Mouse (Mus musculus): ENCODE data around the gene Olfr577.

The Olfr577 gene

GRCm38 (mm10) chr7:102975843-102976242, at the start of gene Olfr577:
TSS of gene Olfr577 (minus strand) at chr7:102975943.
- no peak for DNase-seq (ENCODE audit: low spot score in 2 of 2)

GRCm38 (mm10) chr7:102989224-102989623, 13.5 kb upstream of the Olfr577 start, which contains the start of gene Olfr578:
TSS of gene Olfr578 (minus strand) at chr7:102989324.
- no peak for DNase-seq (ENCODE audit: low spot score in 2 of 2)

GRCm38 (mm10) chr7:102974399-102974798, 1.3 kb downstream of the Olfr577 start:
- DNase-seq (ENCODE audit: low spot score in 2 of 2): no peak

GRCm38 (mm10) chr7:102962360-102962759, 13.4 kb downstream of the Olfr577 start, which contains the start of gene Olfr576:
TSS of gene Olfr576 (plus strand) at chr7:102962660.
- no peak for DNase-seq (ENCODE audit: low spot score in 2 of 2)

GRCm38 (mm10) chr7:102958593-102958992, 17.1 kb downstream of the Olfr577 start, which contains the start of gene Olfr575:
TSS of gene Olfr575 (minus strand) at chr7:102958775.
- DNase-seq (ENCODE audit: low spot score in 2 of 2): no peak

GRCm38 (mm10) chr7:102958137-102958536, 17.6 kb downstream of the Olfr577 start:
- no peak for DNase-seq (ENCODE audit: low spot score in 2 of 2)

- DNase-seq (ENCODE audit: low spot score in 2 of 2): no peak
Observed at GRCm38 (mm10) chr7:102950732-102951131, 25.0 kb downstream of the Olfr577 start.

- no peak for DNase-seq (ENCODE audit: low spot score in 2 of 2)
Observed at GRCm38 (mm10) chr7:102948167-102948566, 27.6 kb downstream of the Olfr577 start, which contains the start of gene Olfr574. TSS of gene Olfr574 (plus strand) at chr7:102948467.

GRCm38 (mm10) chr7:102943417-102943816, 32.3 kb downstream of the Olfr577 start:
- DNase-seq (ENCODE audit: low spot score in 2 of 2): no peak

GRCm38 (mm10) chr7:102942475-102942874, 33.3 kb downstream of the Olfr577 start, which contains the start of gene Olfr573-ps1:
TSS of gene Olfr573-ps1 (minus strand) at chr7:102942575.
- no peak for DNase-seq (ENCODE audit: low spot score in 2 of 2)

- DNase-seq (ENCODE audit: low spot score in 2 of 2): no peak
Observed at GRCm38 (mm10) chr7:102927105-102927504, 48.6 kb downstream of the Olfr577 start.

- DNase-seq (ENCODE audit: low spot score in 2 of 2): no peak
Observed at GRCm38 (mm10) chr7:102924109-102924508, 51.6 kb downstream of the Olfr577 start, which contains the start of gene Olfr572. TSS of gene Olfr572 (plus strand) at chr7:102924409.

All from right cerebral cortex, postnatal 36 days (tissue).